Mouse (Mus musculus): ENCODE data around the gene Gm20834. TPM values are rescaled to one million over a fixed set of nuclear protein-coding genes. Genes with fewer than 3 reads are reported as not detected.
"Not testable (repeated sequence)": the region's sequence is repeated elsewhere in the genome, so short reads cannot be mapped to it uniquely, and the experiment has no call there.

The Gm20834 gene
- total RNA-seq (2012; rRNA removed) (not detected in 2 replicates), polyA plus RNA-seq (2012; ENCODE audit: insufficient read depth in 1 of 2, insufficient read length in 2 of 2, low read depth in 1 of 2, low replicate concordance in 2 of 2, missing spikeins in 1 of 2) (not detected)

DNA sequence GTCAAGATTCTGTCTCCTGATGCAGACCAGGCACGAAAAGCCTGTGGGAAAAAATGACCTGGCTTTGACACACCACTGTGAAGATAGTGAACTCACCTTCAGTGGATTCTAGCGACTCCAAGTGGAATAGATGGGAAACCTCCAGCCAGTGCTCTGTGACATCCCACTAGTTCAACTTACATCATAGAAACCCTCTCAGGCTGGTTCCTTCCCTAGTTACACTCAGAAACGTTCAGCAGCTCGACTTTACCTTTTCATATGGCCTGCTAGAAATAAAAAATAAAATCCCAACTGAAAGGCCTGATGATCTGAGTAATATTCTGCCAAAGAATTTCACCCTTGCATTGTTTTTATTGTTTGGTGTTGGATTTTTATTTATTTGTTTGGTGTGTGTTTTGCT, at the start of gene Gm20834:
Gene Gm20834, minus strand, starts transcription at position 101 of the 400 bp plus-strand sequence.
- not testable (repeated sequence) for H3K27ac ChIP-seq (ENCODE audit: control insufficient read depth, low read depth, low read length); DNase-seq (ENCODE audit: low read depth, low spot score); H3K79me2 ChIP-seq (ENCODE audit: control insufficient read depth, insufficient read depth, low read length, poor library complexity); H3K4me1 ChIP-seq (ENCODE audit: control insufficient read depth in 1 of 2, insufficient read depth in 2 of 2, low read length in 2 of 2); H3K9me3 ChIP-seq (replicated peaks; ENCODE audit: insufficient read depth, low read length); H3K9ac ChIP-seq (ENCODE audit: control insufficient read depth, low read depth, low read length, poor library complexity, severe bottlenecking); H3K4me3 ChIP-seq (ENCODE audit: control insufficient read depth in 1 of 2, insufficient read depth in 1 of 2, low read depth in 2 of 2, low read length in 2 of 2); H3K27me3 ChIP-seq (ENCODE audit: control insufficient read depth in 1 of 2, insufficient read depth in 2 of 2, low read length in 2 of 2); H3K36me3 ChIP-seq (ENCODE audit: control insufficient read depth in 1 of 2, insufficient read depth in 2 of 2, low read length in 2 of 2)

Other genes starting within 250 kb of the Gm20834 start
- not detected in 2 replicates for gene Gm21310, start 177.4 kb downstream of the Gm20834 start, total RNA-seq (2012; rRNA removed)
- not detected for gene Gm21310, start 177.4 kb downstream of the Gm20834 start, polyA plus RNA-seq (2012; ENCODE audit: insufficient read depth in 1 of 2, insufficient read length in 2 of 2, low read depth in 1 of 2, low replicate concordance in 2 of 2, missing spikeins in 1 of 2)
- gene Gm28510, start 88.1 kb upstream of the Gm20834 start, total RNA-seq (2012; rRNA removed) = not detected in 2 replicates
- not detected for gene Gm28510, start 88.1 kb upstream of the Gm20834 start, polyA plus RNA-seq (2012; ENCODE audit: insufficient read depth in 1 of 2, insufficient read length in 2 of 2, low read depth in 1 of 2, low replicate concordance in 2 of 2, missing spikeins in 1 of 2)
- gene Gm20737, start 211.5 kb upstream of the Gm20834 start, total RNA-seq (2012; rRNA removed) = not detected in 2 replicates
- not detected for gene Gm20737, start 211.5 kb upstream of the Gm20834 start, polyA plus RNA-seq (2012; ENCODE audit: insufficient read depth in 1 of 2, insufficient read length in 2 of 2, low read depth in 1 of 2, low replicate concordance in 2 of 2, missing spikeins in 1 of 2)
- gene Gm21775, start 228.9 kb upstream of the Gm20834 start, total RNA-seq (2012; rRNA removed) = not detected in 2 replicates
- not detected for gene Gm21775, start 228.9 kb upstream of the Gm20834 start, polyA plus RNA-seq (2012; ENCODE audit: insufficient read depth in 1 of 2, insufficient read length in 2 of 2, low read depth in 1 of 2, low replicate concordance in 2 of 2, missing spikeins in 1 of 2)